Mouse (Mus musculus) layer of hippocampus, postnatal 25 days (tissue): ENCODE measurements around the gene Rbl2. TPM values are rescaled to one million over a fixed set of nuclear protein-coding genes. Genes with fewer than 3 reads are reported as not detected.

ENCODE experiments used
- DNase-seq, 2 experiments: peaks; one replicate each; pipeline ENCODE4 v3.0.0; 2022; ENCODE audit warnings: mixed read lengths in 2 of 2, low spot score in 1 of 2; ENCODE audit errors: extremely low spot score in 1 of 2
- total RNA-seq, 2 experiments: library from RNA; stranded (reverse); gene quantifications; 2 replicates each; pipeline ENCODE4 v1.2.3; 2021

Gene Rbl2
- total RNA-seq, result 10 to 100 TPM; 35.7 to 38.4 TPM

GRCm38 (mm10) chr8:91069834-91070233, at the start of gene Rbl2:
TSS of gene Rbl2 (plus strand) at chr8:91070057.
- peak; percentile 87 to 88 for DNase-seq

DNA sequence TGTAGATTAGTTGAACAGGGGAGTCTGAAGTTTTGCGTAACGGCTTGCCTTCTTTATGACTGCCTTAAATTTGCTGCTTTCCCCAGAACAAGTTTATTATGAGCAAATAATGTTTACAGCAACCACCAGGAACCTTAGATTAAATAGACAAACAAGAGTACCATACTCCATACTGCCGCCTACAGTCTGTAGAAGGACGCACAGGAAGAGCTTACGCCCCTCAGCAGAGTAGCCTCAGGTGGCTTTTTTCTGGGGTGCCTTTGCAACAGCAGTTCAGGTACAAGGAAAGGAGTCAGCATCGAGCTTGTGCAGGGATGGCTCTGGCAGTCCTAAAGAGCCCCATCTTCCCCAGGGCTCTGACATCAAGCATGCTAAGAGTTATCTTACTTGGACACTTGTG, 35.4 kb upstream of the Rbl2 start:
- DNase-seq, result no peak

GRCm38 (mm10) chr8:91036905-91037304, 33.0 kb upstream of the Rbl2 start:
- no peak for DNase-seq

- no peak for DNase-seq
Measured at GRCm38 (mm10) chr8:91038637-91039036, 31.2 kb upstream of the Rbl2 start.

- DNase-seq, result no peak
Measured at GRCm38 (mm10) chr8:91046370-91046769, 23.5 kb upstream of the Rbl2 start.

GRCm38 (mm10) chr8:91051037-91051436, 18.8 kb upstream of the Rbl2 start:
- peak in 1 of 2 experiments; percentile 69 for DNase-seq

- no peak for DNase-seq
Measured at GRCm38 (mm10) chr8:91054418-91054817, 15.4 kb upstream of the Rbl2 start.

- no peak for DNase-seq
Measured at GRCm38 (mm10) chr8:91056848-91057247, 13.0 kb upstream of the Rbl2 start.

GRCm38 (mm10) chr8:91059086-91059578, 10.7 kb upstream of the Rbl2 start:
- no peak for DNase-seq

DNA sequence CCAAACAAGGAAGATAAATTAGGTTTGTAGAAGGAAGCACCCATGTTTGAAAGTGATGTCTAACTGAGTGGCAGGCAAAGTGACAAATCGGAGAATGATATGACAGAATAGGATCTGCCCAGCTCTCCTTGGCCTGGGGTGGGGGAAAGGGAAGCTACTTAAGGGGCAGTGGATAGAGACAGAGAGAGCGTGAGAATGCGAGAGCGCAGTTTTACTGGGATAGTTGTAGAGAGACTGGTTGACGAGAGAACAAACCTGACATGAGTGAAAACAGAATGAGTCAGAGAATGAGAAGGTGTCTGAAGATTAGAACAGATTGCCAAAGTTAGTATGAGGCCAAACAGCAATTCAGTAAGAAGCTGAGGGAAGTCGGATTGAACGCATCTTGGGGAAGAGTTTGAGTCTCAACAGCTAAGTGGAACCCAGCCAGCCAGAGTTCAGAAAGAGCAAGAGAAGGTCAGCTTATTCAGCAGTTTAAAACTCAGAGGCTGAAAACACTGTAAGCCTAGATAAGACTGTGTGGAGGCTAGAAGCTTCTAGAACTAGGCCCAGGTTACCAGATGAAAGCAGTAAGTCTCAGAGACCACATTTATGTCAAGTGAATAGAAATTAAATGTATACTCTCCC, 9.9 kb upstream of the Rbl2 start:
- DNase-seq, result no peak

- DNase-seq, result no peak
Measured at GRCm38 (mm10) chr8:91060555-91061471, 9.0 kb upstream of the Rbl2 start.

- no peak for DNase-seq
Measured at GRCm38 (mm10) chr8:91065179-91065578, 4.7 kb upstream of the Rbl2 start.

DNA sequence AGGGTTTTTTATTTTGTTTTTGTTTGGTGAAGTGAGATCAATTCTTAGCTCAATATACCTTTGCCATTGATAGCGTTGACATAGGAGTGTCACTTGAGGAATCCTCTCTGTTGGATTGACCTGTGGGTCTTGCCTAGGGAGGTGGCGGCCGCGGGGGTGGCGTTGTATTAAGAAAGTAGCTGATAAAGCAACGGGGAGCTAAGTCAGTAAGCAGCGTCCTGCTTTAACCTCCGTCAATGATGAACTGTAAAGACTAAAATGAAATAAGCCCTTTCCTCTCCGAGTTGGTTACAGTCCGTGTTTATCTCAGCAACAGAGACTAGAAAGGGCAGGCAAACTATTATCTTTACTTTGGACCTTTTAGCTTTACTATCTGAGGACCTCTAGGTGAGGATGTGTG, 450 bp upstream of the Rbl2 start:
- DNase-seq, result no peak

DNA sequence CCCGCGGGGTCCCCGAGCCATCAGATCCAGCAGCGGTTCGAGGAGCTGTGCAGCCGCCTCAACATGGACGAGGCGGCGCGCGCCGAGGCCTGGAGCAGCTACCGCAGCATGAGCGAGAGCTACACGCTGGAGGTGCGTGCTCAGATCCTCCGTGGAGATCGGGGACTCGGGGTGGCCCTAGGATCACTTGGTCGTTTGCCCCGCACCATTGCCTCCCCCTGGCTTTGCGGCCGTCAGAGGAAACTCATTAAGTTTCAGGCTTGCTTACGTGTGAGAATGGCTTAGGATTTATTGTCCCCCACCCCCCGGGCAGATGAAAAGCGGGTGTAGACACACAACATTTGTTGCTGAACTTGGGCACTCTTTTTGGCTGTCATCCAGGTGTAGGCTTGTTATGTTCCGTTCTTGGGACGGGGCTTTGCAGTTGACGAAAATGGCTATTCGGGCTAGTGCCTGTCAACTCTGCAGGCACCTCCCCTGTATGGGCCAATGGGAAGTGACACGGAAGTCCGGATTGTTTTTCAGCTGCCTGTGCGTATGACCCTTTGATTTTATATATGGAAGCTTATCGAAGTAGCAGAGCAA, 510 bp downstream of the Rbl2 start:
- peak; percentile 24 to 42 for DNase-seq

DNA sequence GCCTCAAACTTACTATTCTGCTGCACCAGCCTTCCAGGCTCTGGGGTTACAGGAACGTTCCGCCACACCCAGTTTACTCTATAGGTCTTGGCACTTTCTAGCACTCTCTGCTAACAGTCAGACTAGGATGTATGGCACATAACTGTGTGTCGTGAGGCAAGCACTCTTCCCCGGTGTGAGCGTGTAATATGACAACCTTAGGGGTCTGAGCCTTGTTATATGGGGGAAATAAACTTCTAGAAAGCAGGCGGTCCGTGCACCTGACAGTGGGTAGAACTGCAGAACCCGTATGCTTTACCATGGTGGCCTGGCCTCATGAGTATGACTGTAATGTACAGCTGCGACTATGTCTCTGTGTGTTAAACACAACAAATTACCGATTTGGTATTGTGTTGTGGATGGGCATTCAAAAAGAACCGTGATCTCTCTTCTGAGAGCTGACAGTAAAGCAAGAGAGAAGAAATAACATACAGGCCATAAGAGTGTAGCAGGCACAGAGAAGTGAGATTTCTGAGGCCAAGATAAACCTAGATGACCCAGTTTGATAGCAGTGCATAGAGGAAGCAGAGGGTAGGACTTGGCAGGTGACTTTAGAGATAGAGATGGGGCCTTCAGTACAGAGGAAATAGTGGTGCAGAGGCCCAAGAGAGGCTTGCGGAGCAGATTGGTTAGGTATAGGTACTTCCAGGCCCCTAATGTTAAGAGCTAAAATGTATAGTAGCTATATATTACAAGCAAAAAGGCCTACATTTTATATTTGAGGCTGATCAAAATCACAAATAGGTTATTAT, 7.4 kb downstream of the Rbl2 start:
- DNase-seq, result no peak

GRCm38 (mm10) chr8:91079678-91080077, 9.8 kb downstream of the Rbl2 start:
- DNase-seq, result no peak

GRCm38 (mm10) chr8:91081911-91082310, 12.1 kb downstream of the Rbl2 start:
- no peak for DNase-seq

- no peak for DNase-seq
Measured at GRCm38 (mm10) chr8:91082428-91082827, 12.6 kb downstream of the Rbl2 start.

DNA sequence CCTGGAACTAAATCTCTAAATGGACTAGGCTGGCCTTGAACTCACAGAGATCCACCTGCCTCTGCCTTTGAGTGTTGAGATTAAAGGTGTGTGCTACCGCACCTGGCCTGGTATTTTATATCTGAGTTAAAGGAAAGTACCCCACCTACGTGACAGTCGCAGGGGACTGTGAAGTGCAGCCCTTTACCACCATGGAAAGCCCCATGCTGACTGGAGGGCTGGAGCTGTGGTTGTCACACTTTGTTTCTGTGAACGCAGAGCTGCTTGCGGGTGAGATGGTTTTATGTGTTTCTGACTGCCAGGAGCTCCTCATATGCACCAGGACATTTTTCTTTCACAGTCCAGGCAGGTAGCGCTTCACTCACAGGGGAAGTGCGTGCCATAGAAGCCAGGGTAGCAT, 18.6 kb downstream of the Rbl2 start:
- DNase-seq, result no peak

DNA sequence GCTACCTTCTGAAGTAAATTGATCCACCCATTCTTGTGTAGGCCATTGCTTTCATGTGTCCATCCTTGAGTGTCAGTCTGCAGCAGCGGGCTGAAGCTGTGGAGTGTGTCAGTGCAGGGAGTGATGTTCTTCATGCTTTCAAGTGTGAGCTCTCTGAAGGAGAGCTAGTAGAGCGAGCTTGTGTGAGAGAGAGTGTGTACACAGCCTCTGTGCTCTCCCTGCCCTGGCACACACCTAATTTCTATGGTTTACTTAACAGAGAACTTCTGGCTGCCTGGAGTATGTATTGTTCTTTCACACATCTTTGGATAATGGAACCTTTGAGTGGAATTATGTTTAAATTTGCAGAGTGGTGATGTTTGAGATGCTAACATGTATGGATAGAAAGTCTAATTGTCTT, 19.7 kb downstream of the Rbl2 start:
- no peak for DNase-seq
